Mouse (Mus musculus): ENCODE measurements around the gene Fam19a2. TPM values are rescaled to one million over a fixed set of nuclear protein-coding genes. Genes with fewer than 3 reads are reported as not detected.

Gene Fam19a2
- polyA plus RNA-seq, 1 experiment: 0.78 TPM

DNA sequence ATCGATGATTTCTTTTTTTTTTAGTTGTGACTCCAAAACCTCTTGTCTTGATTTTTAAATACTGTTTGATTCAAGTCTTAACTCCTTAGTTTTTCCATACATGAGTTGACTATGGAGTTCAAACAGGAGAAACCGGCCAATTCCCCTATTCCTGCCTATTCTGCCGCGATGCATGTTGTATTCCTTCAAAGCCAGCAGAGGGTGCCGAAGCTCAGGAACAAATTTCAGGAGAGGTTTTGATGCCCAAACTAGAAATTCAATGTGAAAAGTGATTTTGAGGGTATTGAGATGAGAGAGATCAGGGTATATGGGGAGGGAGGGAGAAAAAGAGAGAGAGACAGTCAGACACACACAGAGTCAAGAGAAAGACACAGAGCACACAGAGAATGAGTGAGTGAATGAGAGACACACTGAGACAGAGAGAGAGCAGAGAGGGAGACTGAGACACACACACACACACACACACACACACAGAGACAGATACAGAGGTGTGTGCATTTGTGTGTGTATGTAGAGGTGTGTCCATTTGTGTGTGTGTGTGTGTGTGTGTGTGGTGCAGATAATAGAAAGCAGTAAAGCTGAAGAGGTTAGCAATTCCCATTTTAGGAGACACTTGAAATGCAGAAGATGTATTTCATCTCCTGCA, 78.9 kb downstream of the Fam19a2 start:
- Histone ChIP-seq H3K36me3 (ENCODE audit: control insufficient read depth, insufficient read depth, low read length) (no peaks in the 10 kb centered on the region), H3K4me1 (ENCODE audit: control insufficient read depth, insufficient read depth, low read length) (no peaks in the 10 kb centered on the region), H3K27ac (ENCODE audit: control insufficient read depth, insufficient read depth, low read depth, low read length) (no peak overlapping the region), H3K27me3 (ENCODE audit: control insufficient read depth, insufficient read depth, low read length) (no peaks in the 10 kb centered on the region), H3K4me3 (ENCODE audit: control insufficient read depth, low read depth, low read length) (no peak overlapping the region)
- TF ChIP-seq POLR2A (IDR thresholded peaks at IDR 0.05; ENCODE audit: control insufficient read depth, low read depth, low read length): no peak
- no peak for TF ChIP-seq CTCF (IDR thresholded peaks at IDR 0.05; ENCODE audit: control insufficient read depth, insufficient read depth, insufficient replicate concordance, low read depth, low read length)

DNA sequence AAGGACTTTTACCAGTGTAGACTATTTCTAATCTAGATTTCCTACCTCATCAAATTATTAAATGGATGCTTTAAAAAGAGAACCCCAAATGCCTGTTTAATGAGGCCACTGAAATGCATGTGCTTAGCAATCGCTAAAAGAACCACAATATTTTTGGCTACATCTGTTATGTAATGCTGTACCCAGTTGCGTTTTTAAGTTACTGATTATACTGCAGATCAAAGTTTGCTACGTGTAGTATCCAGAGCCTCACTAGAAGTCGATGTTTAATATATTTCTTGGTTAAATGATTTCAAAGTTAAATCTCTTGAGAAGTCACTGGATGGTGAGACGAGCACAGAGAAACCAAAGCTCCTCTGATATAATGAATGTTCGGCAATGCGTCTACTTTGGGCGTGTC, 82.5 kb downstream of the Fam19a2 start:
- no peaks in the 10 kb centered on the region for H3K4me1 ChIP-seq (ENCODE audit: control insufficient read depth, insufficient read depth, low read length)
- H3K27me3 ChIP-seq (ENCODE audit: control insufficient read depth, insufficient read depth, low read length): no peaks in the 10 kb centered on the region
- no peak overlapping the region for H3K4me3 ChIP-seq (ENCODE audit: control insufficient read depth, low read depth, low read length)
- no peak overlapping the region for H3K27ac ChIP-seq (ENCODE audit: control insufficient read depth, insufficient read depth, low read depth, low read length)
- no peak for TF ChIP-seq CTCF (IDR thresholded peaks at IDR 0.05; ENCODE audit: control insufficient read depth, insufficient read depth, insufficient replicate concordance, low read depth, low read length)
- TF ChIP-seq POLR2A (IDR thresholded peaks at IDR 0.05; ENCODE audit: control insufficient read depth, low read depth, low read length): no peak
- H3K36me3 ChIP-seq (ENCODE audit: control insufficient read depth, insufficient read depth, low read length): no peaks in the 10 kb centered on the region

DNA sequence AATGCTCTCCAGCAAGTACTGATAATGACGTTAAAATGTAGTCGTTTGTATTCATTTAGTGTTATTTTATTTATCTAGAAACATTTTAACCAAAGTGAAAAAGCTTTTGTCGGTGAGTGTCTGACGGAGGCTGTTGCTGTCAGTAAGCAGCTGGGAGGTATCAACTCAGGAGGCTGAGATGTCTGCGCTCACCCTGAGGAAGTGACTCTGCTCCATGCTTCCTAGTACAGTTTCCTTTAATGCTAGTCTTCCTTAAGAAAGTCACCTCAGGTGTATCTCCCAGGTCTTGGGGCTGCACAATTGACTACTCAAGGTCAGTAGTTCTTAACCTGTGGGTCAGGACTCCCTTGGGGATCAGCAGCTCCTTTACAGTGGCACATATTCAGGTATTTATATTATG, 89.9 kb downstream of the Fam19a2 start:
- TF ChIP-seq POLR2A (IDR thresholded peaks at IDR 0.05; ENCODE audit: control insufficient read depth, low read depth, low read length) (no peak), CTCF (IDR thresholded peaks at IDR 0.05; ENCODE audit: control insufficient read depth, insufficient read depth, insufficient replicate concordance, low read depth, low read length) (no peak)
- H3K27me3 ChIP-seq (ENCODE audit: control insufficient read depth, insufficient read depth, low read length): no peaks in the 10 kb centered on the region
- H3K4me3 ChIP-seq (ENCODE audit: control insufficient read depth, low read depth, low read length): no peak overlapping the region
- H3K36me3 ChIP-seq (ENCODE audit: control insufficient read depth, insufficient read depth, low read length): no peaks in the 10 kb centered on the region
- peaks cover 4% of the 10 kb centered on the region; the same call in 1 of the 2 replicates for H3K4me1 ChIP-seq (ENCODE audit: control insufficient read depth, insufficient read depth, low read length)
- H3K27ac ChIP-seq (ENCODE audit: control insufficient read depth, insufficient read depth, low read depth, low read length): no peak overlapping the region

DNA sequence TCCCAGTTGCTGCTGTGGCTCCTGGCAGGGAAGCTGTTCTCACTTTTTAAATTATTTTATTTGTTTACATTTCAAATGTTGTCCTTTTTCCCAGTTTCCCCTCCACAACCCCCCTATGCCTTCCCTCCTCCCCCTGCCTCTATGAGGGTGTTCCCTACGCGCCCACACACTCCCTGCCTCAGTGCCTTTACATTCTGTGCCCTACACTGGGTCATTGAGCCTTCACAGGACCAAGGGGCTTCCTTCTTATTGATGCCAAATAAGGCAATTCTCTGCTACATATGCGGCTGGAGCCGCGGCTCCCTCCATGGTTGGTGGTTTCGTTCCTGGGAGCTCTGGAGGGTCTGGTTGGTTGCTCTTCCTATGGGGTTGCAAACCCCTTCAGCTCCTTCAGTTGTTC, 93.2 kb downstream of the Fam19a2 start:
- Histone ChIP-seq H3K36me3 (ENCODE audit: control insufficient read depth, insufficient read depth, low read length) (no peaks in the 10 kb centered on the region), H3K27me3 (ENCODE audit: control insufficient read depth, insufficient read depth, low read length) (no peaks in the 10 kb centered on the region), H3K4me3 (ENCODE audit: control insufficient read depth, low read depth, low read length) (no peak overlapping the region), H3K27ac (ENCODE audit: control insufficient read depth, insufficient read depth, low read depth, low read length) (no peak overlapping the region), H3K4me1 (ENCODE audit: control insufficient read depth, insufficient read depth, low read length) (peaks cover 4% of the 10 kb centered on the region; the same call in 1 of the 2 replicates)
- TF ChIP-seq POLR2A (IDR thresholded peaks at IDR 0.05; ENCODE audit: control insufficient read depth, low read depth, low read length) (no peak), CTCF (IDR thresholded peaks at IDR 0.05; ENCODE audit: control insufficient read depth, insufficient read depth, insufficient replicate concordance, low read depth, low read length) (no peak)

DNA sequence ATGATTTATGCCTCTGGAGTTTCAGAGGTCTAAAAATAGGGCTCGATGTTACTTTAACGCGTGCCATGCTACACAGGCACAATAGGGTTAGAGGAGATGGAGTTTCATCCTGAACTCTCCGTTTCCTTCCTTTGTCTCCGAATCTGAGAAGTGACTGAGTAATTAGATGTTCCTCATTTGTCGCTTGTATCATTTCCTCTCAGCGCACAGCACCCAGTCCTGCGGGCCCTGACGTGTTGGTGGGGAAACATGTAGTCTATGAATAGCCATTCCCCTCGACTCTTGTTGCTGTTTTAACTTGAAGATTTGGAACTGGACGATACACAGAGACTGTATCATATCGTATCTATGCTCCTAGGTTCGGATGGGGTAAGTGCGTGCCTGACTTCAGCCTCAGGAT, 96.7 kb downstream of the Fam19a2 start:
- Histone ChIP-seq H3K4me3 (ENCODE audit: control insufficient read depth, low read depth, low read length) (no peak overlapping the region), H3K36me3 (ENCODE audit: control insufficient read depth, insufficient read depth, low read length) (no peaks in the 10 kb centered on the region), H3K27ac (ENCODE audit: control insufficient read depth, insufficient read depth, low read depth, low read length) (no peak overlapping the region), H3K27me3 (ENCODE audit: control insufficient read depth, insufficient read depth, low read length) (no peaks in the 10 kb centered on the region), H3K4me1 (ENCODE audit: control insufficient read depth, insufficient read depth, low read length) (peaks cover 4% of the 10 kb centered on the region; the same call in 1 of the 2 replicates)
- no peak for TF ChIP-seq POLR2A (IDR thresholded peaks at IDR 0.05; ENCODE audit: control insufficient read depth, low read depth, low read length)
- no peak for TF ChIP-seq CTCF (IDR thresholded peaks at IDR 0.05; ENCODE audit: control insufficient read depth, insufficient read depth, insufficient replicate concordance, low read depth, low read length)

DNA sequence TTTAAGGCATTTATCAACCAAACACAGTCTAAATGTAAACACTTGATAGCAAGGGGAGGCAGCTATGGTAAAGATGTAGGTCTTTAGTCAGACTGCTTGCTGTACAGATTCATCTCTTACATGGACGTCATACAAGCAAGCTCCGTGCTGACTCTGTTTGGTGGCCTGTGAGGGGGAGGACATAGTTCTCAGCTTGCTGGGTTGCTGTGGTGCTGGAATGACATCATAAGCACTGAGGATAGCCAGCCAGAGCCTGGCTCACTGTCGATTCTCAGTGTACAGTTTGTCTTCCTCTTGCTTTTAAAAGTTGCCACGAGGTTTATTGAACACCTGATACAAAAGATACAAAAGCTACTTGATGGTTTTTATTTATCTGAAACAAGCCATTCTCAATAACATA, 100.8 kb downstream of the Fam19a2 start:
- no peaks in the 10 kb centered on the region for H3K27me3 ChIP-seq (ENCODE audit: control insufficient read depth, insufficient read depth, low read length)
- H3K27ac ChIP-seq (ENCODE audit: control insufficient read depth, insufficient read depth, low read depth, low read length): no peak overlapping the region
- no peak overlapping the region for H3K4me3 ChIP-seq (ENCODE audit: control insufficient read depth, low read depth, low read length)
- no peaks in the 10 kb centered on the region for H3K36me3 ChIP-seq (ENCODE audit: control insufficient read depth, insufficient read depth, low read length)
- H3K4me1 ChIP-seq (ENCODE audit: control insufficient read depth, insufficient read depth, low read length): no peaks in the 10 kb centered on the region
- TF ChIP-seq POLR2A (IDR thresholded peaks at IDR 0.05; ENCODE audit: control insufficient read depth, low read depth, low read length) (no peak), CTCF (IDR thresholded peaks at IDR 0.05; ENCODE audit: control insufficient read depth, insufficient read depth, insufficient replicate concordance, low read depth, low read length) (no peak)

DNA sequence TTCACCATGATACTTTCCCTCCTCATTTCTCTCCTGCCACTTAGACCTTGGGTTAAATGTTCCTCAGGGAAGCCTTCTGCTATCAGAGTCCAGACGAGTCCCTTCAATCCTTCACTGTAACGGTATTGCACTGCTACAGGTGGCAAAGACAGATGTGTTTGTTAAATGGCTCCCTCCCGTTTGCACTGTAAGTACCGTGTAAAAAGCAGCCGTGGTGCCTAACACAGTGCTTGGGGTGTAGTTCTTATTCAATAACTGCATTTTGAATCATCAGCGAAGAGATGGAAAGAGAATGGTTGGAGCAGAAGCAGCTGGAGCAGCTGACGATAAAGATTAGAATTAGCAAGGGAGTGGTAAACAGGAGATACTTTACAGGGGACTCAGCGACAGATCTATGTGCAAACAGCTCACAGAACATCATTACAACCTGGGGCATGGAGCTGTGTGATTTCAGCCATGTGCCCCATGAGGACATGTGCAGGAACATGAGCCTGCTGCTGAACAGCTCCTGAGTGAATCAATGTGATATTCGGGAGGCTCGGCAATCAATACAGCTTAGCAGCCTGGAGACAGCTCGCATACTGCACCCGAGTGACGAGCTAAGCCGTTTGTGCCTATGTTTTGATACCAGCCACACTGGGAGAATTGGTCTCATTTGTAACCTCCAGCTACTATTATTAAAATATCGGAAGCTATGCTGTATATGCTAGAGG, 103.5 kb downstream of the Fam19a2 start:
- Histone ChIP-seq H3K36me3 (ENCODE audit: control insufficient read depth, insufficient read depth, low read length) (no peaks in the 10 kb centered on the region), H3K27ac (ENCODE audit: control insufficient read depth, insufficient read depth, low read depth, low read length) (no peak overlapping the region), H3K4me1 (ENCODE audit: control insufficient read depth, insufficient read depth, low read length) (peaks cover 4% of the 10 kb centered on the region; the same call in 1 of the 2 replicates), H3K27me3 (ENCODE audit: control insufficient read depth, insufficient read depth, low read length) (no peaks in the 10 kb centered on the region), H3K4me3 (ENCODE audit: control insufficient read depth, low read depth, low read length) (no peak overlapping the region)
- TF ChIP-seq POLR2A (IDR thresholded peaks at IDR 0.05; ENCODE audit: control insufficient read depth, low read depth, low read length) (no peak), CTCF (IDR thresholded peaks at IDR 0.05; ENCODE audit: control insufficient read depth, insufficient read depth, insufficient replicate concordance, low read depth, low read length) (no peak)
